Mouse (Mus musculus) inflammation-experienced regulatory T-cells, adult 6 months (primary cell): ENCODE results near the gene Otop1. TPM values are rescaled to one million over a fixed set of nuclear protein-coding genes. Genes with fewer than 3 reads are reported as not detected.
A peak's percentile ranks its signal among the peaks of the same experiment; 100 is the strongest.

ENCODE experiments used
- ATAC-seq: one replicate; pipeline ENCODE4 v1.8.0; 2017
- polyA plus RNA-seq, 3 experiments: library from polyadenylated mRNA; unstranded; fragments of 100-300 nt; shearing (Covaris generic); gene quantifications; one replicate each; pipeline ENCODE4 v1.2.1; 2017

The Otop1 gene
- polyA plus RNA-seq, 3 experiments from 2014 or later, result not detected

DNA sequence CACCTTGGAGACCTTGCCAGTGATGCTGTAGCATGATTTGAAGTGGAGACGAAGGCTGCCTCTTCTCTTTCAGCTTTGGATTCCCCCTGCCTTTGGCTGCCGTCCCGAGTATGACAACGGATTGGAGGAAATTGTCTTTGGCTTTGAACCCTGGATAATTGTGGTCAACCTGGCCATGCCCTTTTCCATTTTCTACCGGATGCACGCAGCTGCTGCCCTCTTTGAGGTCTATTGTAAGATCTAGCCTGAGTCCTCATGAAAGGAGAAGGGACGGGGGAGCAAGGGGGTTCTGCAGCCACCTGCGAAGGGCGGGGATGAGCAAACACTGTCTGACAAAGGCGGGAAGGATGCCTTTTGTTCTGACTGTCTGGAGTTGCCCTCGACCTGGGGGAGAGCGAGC is 26.9 kb downstream of the Otop1 start:
- ATAC-seq, result no peak

DNA sequence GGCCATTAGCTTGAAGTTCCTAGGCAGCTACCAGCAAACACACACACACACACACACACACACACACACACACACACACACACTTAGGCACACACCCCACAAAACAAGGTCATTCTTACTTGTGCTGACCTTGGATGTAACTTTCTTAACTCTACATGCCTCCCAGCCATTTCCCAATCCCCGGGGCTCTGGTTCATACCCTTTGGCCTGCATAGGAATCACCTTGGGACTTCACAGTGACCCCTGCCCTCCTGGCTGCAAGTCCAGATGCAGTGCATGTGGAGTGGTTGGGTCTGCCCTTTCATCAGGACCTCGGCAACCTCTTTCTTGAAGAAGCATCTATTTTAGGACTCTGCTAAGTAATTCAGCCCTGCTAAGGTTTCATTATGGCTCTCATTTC is 29.5 kb downstream of the Otop1 start:
- ATAC-seq, result no peak

DNA sequence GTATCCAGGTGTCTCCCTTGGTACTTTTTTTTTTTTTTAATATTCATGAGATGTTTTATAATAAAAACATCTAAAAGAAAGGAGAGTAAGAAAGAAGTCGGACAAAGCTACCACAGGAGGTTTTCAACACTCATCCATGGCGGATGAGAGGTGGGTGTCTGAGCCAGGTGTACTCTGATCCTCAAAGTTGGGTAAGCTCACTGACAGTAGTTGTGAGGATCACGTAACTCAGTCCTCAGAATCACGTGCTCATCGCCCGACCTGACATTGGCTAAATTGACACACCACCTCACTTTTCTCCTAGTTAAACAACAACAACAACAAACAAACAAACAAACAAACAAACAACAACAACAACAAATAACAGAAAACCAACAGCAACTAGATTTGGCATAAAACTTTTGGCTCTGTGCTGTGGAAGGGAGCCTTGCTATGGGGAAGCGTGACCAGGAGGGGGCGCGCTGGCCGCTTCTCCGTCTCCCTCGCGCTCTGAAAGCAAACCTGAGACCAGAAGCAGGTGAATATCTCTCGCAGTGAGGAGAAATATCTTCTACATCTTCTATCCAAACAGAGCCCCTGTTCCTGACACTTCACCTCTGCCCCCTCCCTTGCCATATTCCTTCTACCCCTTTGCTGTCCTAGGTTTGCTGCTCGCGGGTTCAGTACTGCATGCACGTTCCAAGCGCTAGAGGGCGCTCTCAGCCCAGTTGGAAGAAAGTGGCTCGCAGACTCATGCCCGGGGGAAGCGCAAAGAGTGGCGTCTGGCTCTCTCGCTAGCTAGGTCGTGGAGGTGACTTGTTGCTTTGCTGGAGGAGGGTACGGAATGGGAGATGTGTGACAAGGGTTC is 31.7 kb downstream of the Otop1 start:
- peak; percentile 89 for ATAC-seq

DNA sequence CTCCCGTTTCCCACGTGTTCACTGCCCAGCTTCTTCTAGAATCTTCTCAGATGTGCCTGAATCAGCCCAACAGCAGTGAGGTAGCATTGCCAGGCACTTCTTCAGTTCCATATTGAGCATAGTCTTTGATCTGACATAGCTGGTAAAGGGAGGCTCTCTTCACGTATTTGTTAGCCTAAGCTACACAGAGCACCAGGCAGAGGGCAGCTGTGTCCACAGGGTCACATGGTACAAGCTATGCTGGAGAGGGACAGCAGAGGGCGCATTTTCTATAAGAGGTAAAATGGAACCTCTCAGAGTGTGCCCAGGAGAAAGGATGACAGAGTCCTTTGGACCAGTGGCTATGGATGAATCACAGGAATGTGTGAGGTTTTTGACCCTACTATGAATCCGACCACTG is 33.1 kb downstream of the Otop1 start:
- no peak for ATAC-seq

DNA sequence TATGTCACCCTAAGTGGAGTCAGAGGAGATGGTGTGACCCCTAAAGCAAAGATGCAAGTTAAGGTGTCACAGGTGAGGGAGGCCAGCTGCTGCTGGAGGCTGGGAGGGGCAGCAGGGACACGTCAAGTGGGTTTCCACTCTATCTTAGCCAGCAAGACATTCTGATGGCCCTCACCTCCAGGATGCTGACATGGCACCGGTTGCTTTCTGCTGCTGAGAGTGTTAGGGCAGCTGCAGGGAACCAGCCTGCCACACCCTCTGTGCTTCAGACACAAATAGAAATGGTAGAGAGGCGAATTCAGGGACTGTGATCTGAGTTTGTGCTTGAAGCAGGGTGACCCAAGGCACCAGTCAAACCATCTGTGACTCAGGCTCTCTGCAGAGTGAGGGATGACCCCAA is 34.0 kb downstream of the Otop1 start:
- no peak for ATAC-seq

DNA sequence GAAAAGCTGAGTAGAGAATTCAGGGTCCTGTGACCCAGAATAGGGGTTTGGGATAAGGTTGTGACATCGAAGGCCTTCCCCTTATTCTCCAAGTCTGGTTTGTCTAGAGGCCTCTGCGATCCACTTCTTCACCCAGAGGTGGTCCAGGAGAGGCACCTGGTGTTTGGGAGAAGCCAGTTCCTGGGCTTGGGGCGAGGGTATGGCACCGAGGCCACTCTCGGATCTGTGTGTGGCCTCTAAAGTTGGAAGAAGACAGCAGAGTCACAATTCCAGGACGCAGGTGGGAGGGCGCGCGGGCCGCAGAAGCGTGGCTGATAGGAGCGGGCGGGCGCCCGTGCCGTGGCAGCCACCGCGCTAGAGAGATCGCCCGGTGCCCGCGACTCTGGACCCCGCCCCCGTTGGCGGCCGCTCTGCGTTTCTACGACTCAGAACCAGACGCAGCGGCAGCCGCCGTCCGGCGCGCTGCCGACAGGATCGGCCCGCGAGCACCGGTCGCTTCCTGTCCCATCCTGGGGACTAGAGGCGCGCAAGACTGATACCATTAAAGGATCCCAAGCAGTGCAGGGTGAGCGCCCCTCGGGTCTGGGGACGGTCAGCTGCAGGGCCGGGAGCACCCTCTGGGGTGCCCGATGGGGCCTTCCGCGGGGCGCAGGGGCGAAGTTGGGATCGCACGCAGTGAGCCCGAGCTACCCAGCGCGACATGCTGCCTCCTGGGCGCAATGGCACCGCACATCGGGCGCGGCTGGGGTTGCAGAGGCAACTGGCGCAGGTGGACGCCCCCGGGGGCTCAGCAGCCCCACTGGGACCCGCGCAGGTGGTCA is 43.4 kb downstream of the Otop1 start, which contains the start of gene Drd5:
Gene Drd5 (plus strand): TSS at position 402 of the 821 bp plus-strand sequence.
- no peak for ATAC-seq

DNA sequence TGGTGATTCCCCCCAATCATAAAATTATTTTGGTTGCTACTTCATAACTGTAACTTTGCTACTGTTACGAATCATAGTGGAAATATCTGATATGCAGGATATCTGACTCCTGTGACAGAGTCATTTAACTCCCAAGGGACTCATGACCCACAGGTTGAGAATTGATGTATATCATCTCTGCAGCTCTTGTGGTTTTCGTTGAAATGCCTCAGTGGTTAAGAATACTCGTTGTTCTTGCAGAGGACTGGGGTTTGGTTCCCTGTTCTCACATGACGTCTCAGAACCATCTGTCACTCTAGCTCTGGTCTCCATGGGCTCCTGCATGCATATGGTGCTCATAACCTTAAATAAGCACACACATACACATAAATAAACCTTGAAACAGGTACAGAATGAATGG is 57.6 kb downstream of the Otop1 start:
- no peak for ATAC-seq

DNA sequence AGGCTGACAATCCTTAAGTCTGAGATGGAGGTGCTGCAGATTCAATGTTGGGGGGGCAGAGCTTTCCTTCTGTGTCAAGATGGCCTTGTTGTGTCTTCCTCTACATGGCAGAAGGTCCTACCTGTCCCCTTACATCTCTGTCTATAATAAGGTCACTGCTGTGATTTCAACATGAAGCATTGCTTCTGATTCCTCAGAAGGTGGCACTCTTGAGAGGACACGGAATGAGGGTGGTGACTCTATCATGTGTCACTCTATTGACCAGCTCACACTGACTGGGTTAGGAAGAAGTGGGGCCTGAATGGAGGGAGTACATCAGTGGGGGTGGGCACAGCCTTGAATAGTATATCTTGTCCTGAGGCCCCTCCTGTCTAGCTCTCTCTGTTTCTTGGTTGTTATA is 58.8 kb downstream of the Otop1 start:
- ATAC-seq, result no peak

DNA sequence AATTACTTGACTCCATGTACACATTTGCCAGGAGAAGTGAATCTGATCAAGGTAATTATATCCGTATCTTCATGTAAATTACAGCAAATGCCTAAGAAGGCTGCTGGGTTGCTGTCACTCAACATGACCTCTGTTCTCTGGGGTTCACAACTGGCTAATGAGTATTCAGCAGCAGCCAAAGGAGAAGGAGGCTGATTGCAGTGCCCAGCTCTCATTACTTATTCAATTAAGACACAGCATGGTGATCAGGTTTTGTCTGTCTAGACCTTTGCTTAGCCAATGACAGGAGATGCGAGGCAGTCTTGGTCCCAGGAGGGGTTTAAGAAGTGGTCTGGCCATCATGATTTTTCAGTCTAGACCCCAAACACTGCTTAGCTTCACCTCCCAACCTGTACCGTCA is 67.3 kb downstream of the Otop1 start:
- no peak for ATAC-seq

DNA sequence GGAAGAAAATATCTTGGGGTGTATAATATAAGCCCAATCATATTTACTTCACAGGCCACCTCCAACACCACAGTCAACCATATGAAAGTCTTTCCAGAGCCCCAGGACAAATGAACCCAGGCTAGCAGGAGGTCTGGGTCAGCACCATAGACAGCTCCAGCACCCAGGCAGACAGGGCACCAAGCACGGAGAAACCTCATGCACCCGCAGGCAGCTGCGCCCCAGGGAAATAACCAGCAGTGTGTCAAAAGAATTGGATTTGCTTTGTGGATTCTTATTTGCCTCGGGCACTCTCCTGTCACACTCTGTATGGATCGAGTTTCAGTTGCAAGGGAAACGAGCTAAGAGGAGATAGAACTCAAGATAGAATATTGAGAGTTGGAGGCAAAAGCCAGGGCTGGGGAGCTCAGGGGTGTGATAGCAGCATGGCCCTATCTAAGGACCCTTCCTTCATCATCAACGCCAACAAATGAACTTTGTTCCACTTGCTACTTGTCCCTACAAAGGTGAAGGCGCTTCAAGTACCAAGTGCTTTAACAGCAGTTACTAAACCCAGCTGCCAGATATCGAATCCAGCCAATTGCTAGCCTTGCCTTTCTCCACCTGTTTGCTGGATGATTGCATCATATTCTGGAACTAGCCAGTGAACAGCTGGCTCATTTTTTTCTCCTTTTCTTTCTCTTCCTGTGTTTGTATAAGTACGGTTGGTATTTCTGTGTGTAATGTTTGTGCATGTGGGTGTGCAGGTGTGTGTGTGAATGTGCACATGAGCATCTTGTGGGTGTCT is 71.1 kb downstream of the Otop1 start:
- ATAC-seq, result no peak

DNA sequence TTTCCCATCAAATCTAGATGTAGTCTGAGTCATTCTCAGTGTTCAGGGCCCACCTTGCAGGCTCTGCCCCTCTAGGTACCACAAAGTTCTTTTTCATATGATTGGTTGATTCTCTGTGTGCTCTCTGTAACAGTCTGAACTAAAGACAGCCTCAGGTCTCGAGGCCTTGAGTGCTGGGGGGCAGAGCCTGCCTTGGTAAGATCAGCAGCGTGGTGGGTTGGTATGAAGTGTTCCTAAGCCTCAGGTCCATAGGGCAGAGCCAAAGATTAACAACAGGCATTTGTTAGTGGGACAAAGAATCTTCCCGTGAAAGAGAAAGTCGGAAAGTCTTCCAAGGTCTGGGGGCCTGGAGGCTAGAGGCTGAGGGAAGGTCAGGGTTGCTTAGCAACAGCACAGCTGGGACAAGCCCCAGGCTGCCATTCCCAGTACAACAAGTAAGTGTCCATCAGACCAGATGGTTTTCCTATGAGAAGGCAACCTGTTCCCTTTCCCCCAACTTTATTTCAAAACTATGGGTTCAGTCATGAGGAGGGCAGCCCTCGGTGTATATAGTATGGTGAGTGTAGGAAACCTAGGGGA is 74.7 kb downstream of the Otop1 start:
- no peak for ATAC-seq

Other genes with a start within 250 kb of the Otop1 start
- gene Stx18, start 237.2 kb upstream of the Otop1 start, polyA plus RNA-seq, result 10 to 100 TPM; 22.4 to 29.8 (median 25.4) TPM
- gene Nsg1, start 116.1 kb upstream of the Otop1 start, polyA plus RNA-seq, result under 1 TPM; 0.34 to 0.98 (median 0.55) TPM
- 10 to 100 TPM; 10.7 to 17.4 (median 15.3) TPM for gene Zbtb49, start 55.5 kb upstream of the Otop1 start, polyA plus RNA-seq
- gene Lyar, start 55.5 kb upstream of the Otop1 start, polyA plus RNA-seq, result 10 to 100 TPM; 49.7 to 59.4 (median 50.8) TPM
- 100 to 1,000 TPM; 101 to 125 (median 113) TPM for gene Tmem128, start 15.8 kb upstream of the Otop1 start, polyA plus RNA-seq
- gene Drd5, start 43.4 kb downstream of the Otop1 start, polyA plus RNA-seq, result under 1 TPM in 1 of 3 experiments, not detected in 2; 0.13 TPM
- 10 to 100 TPM in 1 of 3 experiments, 1 to 10 TPM in 2; 7.6 to 10.5 (median 8.7) TPM for gene Slc2a9, start 227.2 kb downstream of the Otop1 start, polyA plus RNA-seq